Mouse (Mus musculus) ES-E14 (cell line): Measurements from ENCODE around the gene Opn5. TPM values are rescaled to one million over a fixed set of nuclear protein-coding genes. Genes with fewer than 3 reads are reported as not detected.

ENCODE experiments used
- DNase-seq: peaks from one replicate; pipeline ENCODE4 v3.0.0-alpha.2; 2013; ENCODE audit warnings: low read depth, low spot score
- H3K27ac ChIP-seq: 2 replicates; pipeline ENCODE4 v1.5.1; 2012; ENCODE audit warnings: low read depth, mild to moderate bottlenecking, low read length, moderate library complexity, mixed read lengths; ENCODE audit not compliant: poor library complexity, insufficient read depth, severe bottlenecking
- H3K36me3 ChIP-seq: 2 replicates; pipeline ENCODE4 v1.6.1; 2012; ENCODE audit warnings: mild to moderate bottlenecking, low read length, moderate library complexity, mixed read lengths; ENCODE audit not compliant: control insufficient read depth, poor library complexity, insufficient read depth, severe bottlenecking
- H3K4me1 ChIP-seq, 2 experiments: fragments of 150-350 bp in 1 of 2; sonication (generic) in 1 of 2; 2 replicates each; pipeline ENCODE4 v1.6.1; 2012; ENCODE audit warnings: low read length in 2 of 2, mild to moderate bottlenecking in 1 of 2, mixed read lengths in 1 of 2; ENCODE audit not compliant: control insufficient read depth in 2 of 2, insufficient read depth in 2 of 2, poor library complexity in 1 of 2
- H3K4me3 ChIP-seq, 2 experiments: fragments of 150-350 bp in 1 of 2; sonication (generic) in 1 of 2; 2 replicates each; pipeline ENCODE4 v1.5.1; 2012; ENCODE audit warnings: low read length in 2 of 2, low read depth in 1 of 2, mild to moderate bottlenecking in 1 of 2, mixed read lengths in 1 of 2; ENCODE audit not compliant: insufficient read depth in 1 of 2, poor library complexity in 1 of 2, severe bottlenecking in 1 of 2
- H3K9ac ChIP-seq: 2 replicates; pipeline ENCODE4 v1.6.1; 2012; ENCODE audit warnings: low read depth, mild to moderate bottlenecking, low read length, mixed read lengths; ENCODE audit not compliant: poor library complexity, insufficient read depth, severe bottlenecking
- H3K9me3 ChIP-seq: fragments of 150-350 bp; sonication (generic); 2 replicates; pipeline ENCODE4 v1.6.1; 2012; ENCODE audit warnings: low read depth, mild to moderate bottlenecking, low read length; ENCODE audit not compliant: control insufficient read depth, insufficient read depth
- CHD2 ChIP-seq: IDR thresholded peaks from 2 replicates; pipeline ENCODE4 v1.6.1; 2014; ENCODE audit warnings: mild to moderate bottlenecking, low read depth, low read length, inconsistent platforms
- HCFC1 ChIP-seq: IDR thresholded peaks from 2 replicates; pipeline ENCODE4 v1.6.1; 2012; ENCODE audit warnings: low read length, inconsistent platforms, borderline replicate concordance; ENCODE audit not compliant: insufficient read depth
- MAFK ChIP-seq: IDR thresholded peaks from 2 replicates; pipeline ENCODE4 v1.6.1; 2014; ENCODE audit warnings: mild to moderate bottlenecking, low read depth, low read length, inconsistent platforms; ENCODE audit not compliant: insufficient read depth
- ZC3H11A ChIP-seq: IDR thresholded peaks from 2 replicates; pipeline ENCODE4 v1.6.1; 2012; ENCODE audit warnings: low read depth, mild to moderate bottlenecking, inconsistent platforms, low read length, borderline replicate concordance
- ZNF384 ChIP-seq: IDR thresholded peaks from 2 replicates; pipeline ENCODE4 v1.6.1; 2012; ENCODE audit warnings: low read depth, low read length, inconsistent platforms
- in situ Hi-C, 2 experiments: fragments of 600-800 bp; cut with MboI; formaldehyde crosslinking; loops; one replicate each; pipeline ENCODE4 v1.15.1; 2025; ENCODE audit warnings: low sequenced_read_pairs in 2 of 2, inconsistent platforms in 1 of 2; ENCODE audit not compliant: unreplicated experiment in 2 of 2
- total RNA-seq: library from RNA; depleted of rRNA; stranded (reverse); fragments of 300-350 nt; gene quantifications from 2 replicates; pipeline ENCODE4 v1.2.3, GENCODE M21; 2012

The Opn5 gene
- total RNA-seq, 1 experiment: not detected

DNA sequence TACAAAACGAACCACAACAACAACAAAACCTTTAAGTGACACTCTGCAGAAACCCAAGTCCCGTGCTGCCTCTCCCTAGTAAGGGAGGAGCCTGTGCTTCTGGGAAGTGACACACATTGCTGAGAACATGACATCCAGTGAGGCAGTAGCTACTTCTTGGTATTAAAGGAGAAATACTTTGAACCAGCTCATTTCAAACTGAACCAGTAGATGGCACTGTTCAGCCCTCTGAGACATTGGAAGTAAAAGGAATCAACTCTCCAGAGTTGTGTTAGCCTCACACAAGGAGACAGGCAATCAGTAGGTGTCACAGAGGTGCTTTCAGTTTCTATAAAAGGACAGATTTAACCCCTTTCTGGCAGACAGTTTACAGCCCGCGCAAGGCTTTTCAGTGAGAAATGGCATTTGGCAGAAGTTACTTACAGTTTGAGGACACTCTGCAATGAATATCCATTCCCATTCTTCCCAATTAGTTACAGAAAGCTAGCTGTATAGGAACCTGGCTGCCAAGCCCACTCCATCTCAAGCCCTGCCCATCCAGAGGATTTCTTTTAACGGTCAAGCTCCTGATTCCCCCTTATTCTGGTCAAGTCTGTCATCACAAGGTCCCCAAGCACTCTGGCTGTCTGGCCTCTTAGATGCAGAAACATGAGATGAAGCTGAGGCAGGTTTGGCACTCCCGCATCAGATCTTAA, 2.0 kb upstream of the Opn5 start:
- Histone ChIP-seq H3K4me3 (no peak overlapping the region), H3K27ac (no peak overlapping the region), H3K9me3 (no peaks in the 10 kb centered on the region), H3K36me3 (no peaks in the 10 kb centered on the region), H3K9ac (no peak overlapping the region), H3K4me1 (no peaks in the 10 kb centered on the region)
- TF ChIP-seq ZC3H11A: peak; percentile 65; the same call in 1 of the 2 replicates
- TF ChIP-seq MAFK: no peak
- TF ChIP-seq CHD2: no peak
- TF ChIP-seq ZNF384: no peak
- no peak for TF ChIP-seq HCFC1
- DNase-seq: peak; percentile 75
- in situ Hi-C loops: no loop called here

DNA sequence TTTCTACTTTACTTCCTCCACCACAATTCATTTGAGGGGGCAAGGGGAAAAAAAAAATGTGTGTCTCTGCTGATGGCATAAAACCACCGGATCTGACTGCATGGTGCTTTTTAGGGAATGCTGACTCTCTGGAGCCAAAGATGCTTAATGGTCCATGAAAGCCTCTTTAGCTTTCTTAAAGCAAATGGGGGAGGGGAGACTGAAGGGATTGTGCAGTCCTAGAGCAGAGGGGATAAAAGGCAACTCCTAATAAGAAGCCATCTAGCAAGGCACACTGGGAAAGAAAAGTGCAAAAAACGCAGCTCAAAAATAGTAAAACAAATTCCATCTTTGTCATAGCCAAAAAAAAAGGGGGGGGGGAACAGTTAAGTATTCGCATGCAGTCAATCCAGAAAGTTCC, 2.9 kb downstream of the Opn5 start:
- Histone ChIP-seq H3K4me3 (no peak overlapping the region), H3K27ac (no peak overlapping the region), H3K4me1 (no peaks in the 10 kb centered on the region), H3K36me3 (no peaks in the 10 kb centered on the region), H3K9ac (no peak overlapping the region), H3K9me3 (no peaks in the 10 kb centered on the region)
- TF ChIP-seq HCFC1 (no peak), ZNF384 (no peak), MAFK (no peak), CHD2 (no peak), ZC3H11A (no peak)
- in situ Hi-C loops: no loop called here
- no peak for DNase-seq

DNA sequence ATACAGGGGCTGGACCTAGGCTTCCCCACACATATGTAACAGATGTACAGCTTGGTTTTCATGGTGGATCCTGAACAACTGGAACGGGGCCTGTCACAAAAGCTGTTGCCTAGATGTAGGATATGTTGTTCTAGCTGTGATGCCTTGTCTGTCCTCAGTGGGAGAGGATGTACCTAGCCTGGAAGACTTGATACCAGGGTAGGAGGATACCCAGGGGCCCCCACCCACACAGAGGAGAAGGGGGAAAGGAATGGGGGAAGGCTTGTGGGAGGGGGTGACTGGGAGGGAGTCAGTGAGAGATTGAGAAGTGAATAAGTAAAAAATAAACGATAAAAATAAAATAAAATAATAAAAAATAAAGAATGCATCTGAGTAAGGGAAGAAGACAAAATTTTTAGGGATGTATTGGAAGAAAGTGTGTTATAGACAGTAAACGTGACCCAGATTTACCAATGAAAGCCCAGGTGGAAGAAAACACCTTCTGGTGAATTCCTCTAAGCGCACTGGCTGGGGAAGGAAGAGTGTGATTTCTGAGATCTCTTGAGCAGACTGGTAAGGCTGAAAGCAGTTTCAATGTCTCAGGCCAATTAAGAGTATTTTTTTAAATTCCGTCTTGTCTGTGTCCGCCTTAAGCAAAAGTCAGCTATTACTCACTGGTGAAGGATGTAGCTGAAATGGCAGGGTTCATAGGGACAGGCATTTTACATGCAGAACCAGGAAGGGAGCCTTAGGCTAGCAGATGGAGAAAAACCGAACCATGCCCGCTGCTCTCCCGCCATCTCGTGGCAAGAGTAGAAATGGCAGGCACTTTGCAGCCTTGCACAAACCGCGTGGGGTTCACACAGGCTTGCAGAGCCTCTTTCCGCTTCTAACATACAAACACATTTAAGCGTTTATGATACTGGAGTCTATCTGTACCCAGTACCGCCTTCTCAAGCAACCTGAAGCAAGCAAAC, 8.1 kb downstream of the Opn5 start:
- in situ Hi-C loops: no loop called here
- H3K36me3 ChIP-seq: no peaks in the 10 kb centered on the region
- no peaks in the 10 kb centered on the region for H3K4me1 ChIP-seq
- H3K27ac ChIP-seq: no peak overlapping the region
- H3K9ac ChIP-seq: no peak overlapping the region
- no peak overlapping the region for H3K4me3 ChIP-seq
- no peaks in the 10 kb centered on the region for H3K9me3 ChIP-seq
- DNase-seq: peak; percentile 56
- peak; percentile 98 for TF ChIP-seq ZC3H11A
- no peak for TF ChIP-seq ZNF384

DNA sequence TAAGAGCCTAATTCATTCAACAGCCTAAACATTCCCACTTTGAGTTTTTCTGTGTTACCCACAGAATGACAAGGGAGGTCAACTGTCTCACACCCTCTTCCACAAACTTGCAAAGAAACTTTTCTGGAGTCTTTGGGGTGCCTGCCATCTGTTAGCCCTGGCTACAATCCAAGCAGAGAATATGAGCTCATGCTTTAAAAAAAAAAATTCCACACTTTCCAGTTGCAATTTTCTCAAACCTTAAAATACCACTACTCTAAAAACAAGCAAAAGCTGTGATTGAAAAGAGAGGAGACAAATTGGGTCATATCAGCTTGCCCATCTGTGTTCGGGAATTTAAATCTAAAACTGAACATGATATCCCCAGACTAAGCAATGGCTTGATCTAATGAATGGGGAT, 24.7 kb downstream of the Opn5 start:
- Histone ChIP-seq H3K9ac (no peak overlapping the region), H3K36me3 (no peaks in the 10 kb centered on the region), H3K4me1 (no peaks in the 10 kb centered on the region), H3K27ac (no peak overlapping the region), H3K4me3 (no peak overlapping the region), H3K9me3 (no peaks in the 10 kb centered on the region)
- in situ Hi-C loops: no loop called here
- DNase-seq: no peak
- TF ChIP-seq CHD2 (no peak), HCFC1 (no peak), ZNF384 (no peak), ZC3H11A (no peak), MAFK (no peak)

DNA sequence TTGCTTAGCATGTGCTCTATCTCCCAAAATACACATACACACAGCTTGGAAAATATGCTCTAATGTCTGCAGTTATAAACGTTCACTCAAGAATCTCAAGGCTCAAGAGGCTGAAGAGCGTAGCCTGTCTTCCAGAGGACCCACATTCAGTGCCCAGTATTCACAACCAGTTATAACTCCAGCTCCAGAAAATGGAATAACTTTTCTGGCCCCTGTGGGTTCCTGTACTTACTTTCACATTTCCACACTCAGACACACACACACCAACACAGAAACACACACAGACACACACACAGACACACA, 28.2 kb downstream of the Opn5 start:
- Histone ChIP-seq H3K36me3 (no peaks in the 10 kb centered on the region), H3K27ac (no peak overlapping the region), H3K9me3 (no peaks in the 10 kb centered on the region), H3K4me3 (no peak overlapping the region), H3K9ac (no peak overlapping the region), H3K4me1 (no peaks in the 10 kb centered on the region)
- DNase-seq: no peak
- TF ChIP-seq CHD2: no peak
- TF ChIP-seq MAFK: no peak
- TF ChIP-seq ZC3H11A: no peak
- TF ChIP-seq HCFC1: no peak
- no peak for TF ChIP-seq ZNF384
- in situ Hi-C loops: no loop called here
